Mouse (Mus musculus) embryonic stem cell, embryonic (primary cell): ENCODE results near the gene Adamtsl2.

Experiments
- CTCF ChIA-PET, 4 experiments: fragments of 300-600 bp in 2 of 4; fragments of 350-600 bp in 2 of 4; sonication (Branson Sonifier 250); formaldehyde crosslinking; loops; one replicate each; lab custom pipeline; 2022; ENCODE audit warnings: inconsistent platforms in 2 of 4; lab: Charles Lee
- POLR2A ChIA-PET, 4 experiments: fragments of 300-600 bp in 2 of 4; fragments of 350-600 bp in 2 of 4; sonication (Branson Sonifier 250); formaldehyde crosslinking; loops; one replicate each; lab custom pipeline; 2022; ENCODE audit warnings: antibody characterized with exemption in 4 of 4, inconsistent platforms in 1 of 4; lab: Charles Lee

Adamtsl2 gene

GRCm38 (mm10) chr2:27067996-27068395 is 11.2 kb upstream of the Adamtsl2 start:
- ChIA-PET CTCF (no interaction called here), POLR2A (interaction anchor here in 2 of 4 experiments (0.6 to 1.1 kb wide), 2 partner anchors 59 to 103 kb away, joined by 3 read pairs; no protein-coding TSS in a partner anchor)

- POLR2A ChIA-PET = no interaction called here
These were observed 9.5 kb upstream of the Adamtsl2 start for GRCm38 (mm10) chr2:27069646-27070045.

DNA sequence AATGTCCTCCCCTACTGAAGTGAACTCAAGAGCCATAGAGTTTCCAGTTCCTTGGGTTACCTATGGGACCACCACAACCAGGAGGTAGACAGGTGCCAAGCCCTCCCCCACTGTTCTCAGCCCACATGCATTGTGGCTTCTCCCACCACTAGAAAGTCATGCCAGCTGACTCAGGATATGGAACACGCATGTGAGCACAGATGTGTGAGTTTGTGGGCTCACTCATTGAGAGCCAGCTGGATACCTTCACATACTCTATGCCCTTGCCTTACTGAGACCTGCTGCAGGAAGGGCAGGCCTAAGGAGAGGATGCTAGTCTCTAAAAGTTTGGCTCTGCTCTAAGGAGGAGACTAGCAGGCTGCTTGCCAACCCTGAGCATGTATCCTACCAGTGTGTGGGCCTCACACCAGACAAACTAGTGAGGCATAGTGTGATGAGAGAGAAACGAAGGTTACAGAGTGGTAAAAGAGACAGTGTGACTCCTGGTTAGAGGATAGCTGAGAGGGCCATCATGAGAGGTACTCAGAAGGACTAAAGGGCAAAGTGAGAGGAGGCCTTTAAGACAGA is 8.8 kb upstream of the Adamtsl2 start:
- POLR2A ChIA-PET = no interaction called here
- CTCF ChIA-PET = interaction anchor here in 1 of 4 experiments (0.6 kb wide), 1 partner anchor 32 kb away, joined by 6 read pairs; no protein-coding TSS in a partner anchor

More at GRCm38 (mm10) chr2:27069646-27070045, 9.5 kb upstream of the Adamtsl2 start:
- CTCF ChIA-PET = interaction anchor here in 1 of 4 experiments (0.6 kb wide), 1 partner anchor 31 kb away, joined by 6 read pairs; no protein-coding TSS in a partner anchor

- ChIA-PET POLR2A (interaction anchor here in 1 of 4 experiments (0.7 kb wide), 1 partner anchor 22 kb away, joined by 3 read pairs; no protein-coding TSS in a partner anchor), CTCF (interaction anchor here in 1 of 4 experiments (1.0 kb wide), 1 partner anchor 27 kb away, joined by 8 read pairs; no protein-coding TSS in a partner anchor)
These were observed 8.0 kb upstream of the Adamtsl2 start for GRCm38 (mm10) chr2:27071137-27071536.

DNA sequence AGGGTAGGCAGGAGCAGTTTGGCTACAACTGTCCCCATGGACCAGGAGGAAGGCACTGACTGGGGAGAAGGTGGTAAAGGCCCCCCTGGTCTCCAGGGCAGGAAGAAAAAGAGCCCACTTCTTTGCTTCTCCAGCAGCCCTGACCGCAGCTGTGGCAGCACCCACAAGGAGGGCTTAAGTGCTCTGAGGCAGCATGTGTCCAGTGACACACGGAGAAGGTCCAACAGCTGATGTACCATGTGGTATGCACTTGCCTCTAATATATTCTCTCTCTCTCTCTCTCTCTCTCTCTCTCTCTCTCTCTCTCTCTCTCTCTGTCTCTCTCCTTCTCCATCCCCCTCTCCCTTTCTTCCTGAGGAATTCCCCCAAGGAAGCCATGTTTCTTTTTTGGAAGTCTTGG is 7.2 kb upstream of the Adamtsl2 start, which contains the start of gene Mymk:
Gene Mymk (minus strand): TSS at position 202 of the 400 bp plus-strand sequence.
- ChIA-PET POLR2A (no interaction called here), CTCF (interaction anchor here in 1 of 4 experiments (1.0 kb wide), 1 partner anchor 28 kb away, joined by 8 read pairs; no protein-coding TSS in a partner anchor)

GRCm38 (mm10) chr2:27073407-27073806 is 5.8 kb upstream of the Adamtsl2 start:
- ChIA-PET POLR2A (no interaction called here), CTCF (interaction anchor here in 1 of 4 experiments (1.0 kb wide), 1 partner anchor 56 kb away, joined by 4 read pairs; no protein-coding TSS in a partner anchor)

DNA sequence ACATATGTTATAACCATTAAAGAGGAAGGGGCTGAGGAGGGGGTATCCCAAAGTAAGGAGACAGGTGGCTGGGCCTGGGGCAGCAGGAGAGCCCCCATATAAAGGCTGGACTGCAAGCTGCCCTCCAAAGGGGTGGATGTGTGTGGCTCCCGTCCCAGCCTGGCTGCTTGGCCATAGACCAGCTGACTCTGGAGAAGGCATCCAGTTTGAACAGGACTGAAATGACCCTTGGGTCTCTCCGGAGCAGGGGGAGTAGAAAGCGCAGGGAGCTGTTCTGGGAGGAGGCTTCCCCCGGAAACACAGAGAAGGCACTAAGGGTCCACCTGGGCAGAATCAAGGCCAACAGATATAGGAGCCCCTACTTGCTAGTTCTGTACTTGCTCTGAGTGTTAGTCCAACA is 4.4 kb upstream of the Adamtsl2 start:
- POLR2A ChIA-PET = no interaction called here
- CTCF ChIA-PET = interaction anchor here in 2 of 4 experiments (1.5 to 2.2 kb wide), 2 partner anchors 162 to 163 kb away, joined by 4 to 10 read pairs; no protein-coding TSS in a partner anchor

DNA sequence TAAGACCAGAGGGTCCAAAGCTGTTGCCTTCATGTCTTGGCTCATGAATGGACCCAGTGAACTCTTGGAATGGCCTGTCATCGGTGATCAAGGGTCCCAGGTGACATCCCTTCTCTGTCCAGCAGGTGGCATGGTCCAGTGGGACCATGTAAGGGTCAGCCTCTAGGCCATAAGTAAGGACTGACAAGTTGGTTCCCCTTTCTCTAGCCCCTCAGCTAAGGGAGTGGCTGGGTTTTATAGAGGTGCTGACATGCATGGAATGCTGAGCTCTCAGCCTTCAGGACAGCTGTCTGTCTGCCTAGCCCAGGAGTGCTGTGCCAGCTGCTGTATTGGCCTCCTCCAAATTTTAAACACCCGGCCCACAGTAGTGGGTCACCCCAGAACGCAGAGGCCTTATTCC is 3.7 kb upstream of the Adamtsl2 start:
- ChIA-PET CTCF (interaction anchor here in 2 of 4 experiments (0.7 to 2.2 kb wide), 4 partner anchors 32 to 162 kb away, joined by 3 to 10 read pairs (median 4); no protein-coding TSS in a partner anchor), POLR2A (no interaction called here)

GRCm38 (mm10) chr2:27077655-27078244 is 1.4 kb upstream of the Adamtsl2 start:
- CTCF ChIA-PET = interaction anchor here (0.5 to 3.5 kb wide), 9 partner anchors 38 to 350 kb away, joined by 3 to 32 read pairs (median 4); no protein-coding TSS in a partner anchor
- POLR2A ChIA-PET = interaction anchor here in 1 of 4 experiments (0.5 kb wide), 1 partner anchor 100 kb away, joined by 3 read pairs; no protein-coding TSS in a partner anchor

- ChIA-PET CTCF (interaction anchor here in 3 of 4 experiments (0.6 to 3.5 kb wide), 8 partner anchors 38 to 350 kb away, joined by 3 to 32 read pairs (median 4); no protein-coding TSS in a partner anchor), POLR2A (interaction anchor here in 1 of 4 experiments (0.5 to 0.7 kb wide), 2 partner anchors 17 to 100 kb away, joined by 3 read pairs; no protein-coding TSS in a partner anchor)
These were observed 867 bp upstream of the Adamtsl2 start for GRCm38 (mm10) chr2:27078312-27078711.

DNA sequence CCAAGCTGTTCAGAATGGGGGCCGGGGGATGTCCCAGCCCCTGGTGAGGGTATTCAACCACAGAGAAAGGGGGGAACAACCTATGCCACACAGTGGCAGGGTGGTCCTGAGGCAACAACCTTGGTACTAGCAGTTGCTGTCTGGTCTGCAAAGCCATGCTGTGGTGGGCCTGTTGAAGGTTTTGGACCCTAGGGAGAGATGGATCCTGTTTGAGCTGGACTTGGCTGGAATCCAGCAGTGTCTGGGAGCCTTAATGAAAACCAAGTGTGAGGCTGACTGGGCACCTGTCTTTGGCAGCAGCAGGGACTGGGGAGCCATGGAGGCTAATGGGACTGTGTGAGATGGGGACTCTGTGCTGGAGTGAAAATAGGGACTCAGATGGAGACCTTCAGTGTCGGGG is 470 bp downstream of the Adamtsl2 start:
- CTCF ChIA-PET = interaction anchor here in 3 of 4 experiments (0.6 to 3.5 kb wide), 6 partner anchors 46 to 1345 kb away, joined by 3 to 32 read pairs (median 6); no protein-coding TSS in a partner anchor

GRCm38 (mm10) chr2:27083761-27084475 is 4.7 kb downstream of the Adamtsl2 start:
- ChIA-PET POLR2A (interaction anchor here in 1 of 4 experiments (0.8 kb wide), 1 partner anchor 10 kb away, joined by 4 read pairs; no protein-coding TSS in a partner anchor), CTCF (interaction anchor here in 2 of 4 experiments (0.9 to 1.0 kb wide), 2 partner anchors 152 to 153 kb away, joined by 3 read pairs; no protein-coding TSS in a partner anchor)

More for the DNA sequence above, 470 bp downstream of the Adamtsl2 start:
- POLR2A ChIA-PET = interaction anchor here in 2 of 4 experiments (0.6 to 0.8 kb wide), 2 partner anchors 102 to 348 kb away, joined by 3 read pairs; no protein-coding TSS in a partner anchor

DNA sequence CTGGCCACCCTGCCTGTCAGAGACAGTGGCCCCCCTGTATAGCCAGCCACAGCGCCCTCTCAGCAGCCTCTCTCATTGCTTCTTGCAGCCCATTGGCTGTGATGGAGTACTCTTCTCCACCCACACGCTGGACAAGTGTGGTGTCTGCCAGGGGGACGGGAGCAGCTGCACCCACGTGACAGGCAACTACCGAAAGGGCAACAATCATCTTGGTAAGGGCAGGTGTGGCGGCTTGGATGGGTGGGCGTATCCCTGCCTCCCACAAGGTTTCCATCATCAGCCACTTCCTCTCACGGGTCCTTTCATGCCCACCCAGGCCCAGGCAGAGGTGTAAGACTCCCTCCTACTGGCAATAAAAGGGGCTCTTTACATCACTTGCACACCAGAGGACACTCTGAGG is 5.8 kb downstream of the Adamtsl2 start:
- POLR2A ChIA-PET = no interaction called here
- CTCF ChIA-PET = interaction anchor here in 1 of 4 experiments (1.0 kb wide), 1 partner anchor 151 kb away, joined by 3 read pairs; no protein-coding TSS in a partner anchor

DNA sequence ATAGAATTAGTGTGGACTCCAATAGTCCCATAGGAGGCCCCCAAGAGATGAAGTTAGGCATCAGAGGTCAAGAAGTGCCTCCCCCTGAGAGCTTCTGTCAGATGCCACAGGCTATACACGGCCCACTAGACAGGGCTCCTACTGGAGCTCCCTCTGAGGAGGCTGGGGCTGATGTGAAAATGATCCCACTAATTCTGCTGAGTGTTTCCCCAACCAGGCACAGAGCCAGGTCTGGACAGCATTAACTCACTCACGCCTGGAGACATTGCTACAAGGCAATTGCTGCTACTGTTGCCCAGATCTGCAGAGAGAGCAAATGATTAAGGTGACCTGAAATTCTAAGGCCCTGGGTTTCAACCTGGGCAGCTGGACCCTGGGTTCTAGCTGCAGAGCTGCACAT is 6.6 kb downstream of the Adamtsl2 start:
- POLR2A ChIA-PET = no interaction called here
- CTCF ChIA-PET = interaction anchor here in 1 of 4 experiments (0.6 kb wide), 1 partner anchor 194 kb away, joined by 4 read pairs; no protein-coding TSS in a partner anchor

DNA sequence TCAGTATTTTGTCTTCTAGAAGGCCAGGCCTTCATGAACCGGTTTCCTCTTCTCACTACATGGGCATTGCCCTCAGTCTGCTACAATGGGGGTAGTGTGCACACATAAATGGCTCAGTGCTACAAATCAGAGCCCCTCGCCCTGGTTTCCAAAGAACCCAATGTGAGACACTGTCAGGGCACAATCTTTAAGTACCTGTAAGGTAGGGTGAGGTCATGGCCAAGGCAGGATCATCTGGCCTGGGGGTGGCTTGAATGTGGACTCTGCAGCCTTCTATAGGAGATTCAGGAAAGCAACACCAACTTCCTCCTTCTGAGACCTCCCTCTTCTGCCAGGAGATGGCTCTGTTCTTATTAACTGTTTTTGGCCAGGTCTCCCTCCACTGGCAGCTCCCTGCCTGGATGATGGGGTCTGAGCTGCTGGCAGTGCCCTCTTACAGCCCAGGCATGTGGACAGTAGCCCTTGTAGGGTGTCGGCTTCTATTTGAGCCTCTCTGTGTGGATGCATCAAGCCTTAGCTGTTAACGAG is 7.4 kb downstream of the Adamtsl2 start:
- POLR2A ChIA-PET = no interaction called here

GRCm38 (mm10) chr2:27087581-27087980 is 8.4 kb downstream of the Adamtsl2 start:
- CTCF ChIA-PET = interaction anchor here in 1 of 4 experiments (3.4 kb wide), 1 partner anchor 149 kb away, joined by 10 read pairs; no protein-coding TSS in a partner anchor
- POLR2A ChIA-PET = no interaction called here

More for the DNA sequence above, 7.4 kb downstream of the Adamtsl2 start:
- CTCF ChIA-PET = interaction anchor here in 1 of 4 experiments (3.4 kb wide), 1 partner anchor 150 kb away, joined by 10 read pairs; no protein-coding TSS in a partner anchor

- POLR2A ChIA-PET = interaction anchor here in 1 of 4 experiments (0.6 kb wide), 1 partner anchor 68 kb away, joined by 3 read pairs; no protein-coding TSS in a partner anchor
- CTCF ChIA-PET = interaction anchor here in 2 of 4 experiments (0.7 to 3.4 kb wide), 3 partner anchors 39 to 148 kb away, joined by 3 to 10 read pairs (median 3); no protein-coding TSS in a partner anchor
These were observed 9.0 kb downstream of the Adamtsl2 start for GRCm38 (mm10) chr2:27088071-27088644.
